Mouse (Mus musculus) stomach, embryonic 15.5 days (tissue): ENCODE measurements around the gene Adamts20. TPM values are rescaled to one million over a fixed set of nuclear protein-coding genes. Genes with fewer than 3 reads are reported as not detected.
"Not testable (repeated sequence)": the region's sequence is repeated elsewhere in the genome, so short reads cannot be mapped to it uniquely, and the experiment has no call there.

Experiments used
- ATAC-seq: fragments of 200-750 bp; cut with Nextera tagmentation; 2 replicates; pipeline ENCODE4 v1.8.0; 2017; ENCODE audit warnings: low read depth, moderate number of reproducible peaks, moderate TSS enrichment; ENCODE audit not compliant: insufficient read depth, low FRiP score
- H3K27ac ChIP-seq: fragments of 300-500 bp; sonication (generic); 2 replicates; pipeline ENCODE4 v1.5.1; 2015; ENCODE audit warnings: mild to moderate bottlenecking, inconsistent platforms
- H3K27me3 ChIP-seq: fragments of 300-500 bp; sonication (generic); replicated peaks from 2 replicates; pipeline ENCODE4 v1.6.1; 2015; ENCODE audit warnings: inconsistent platforms
- H3K36me3 ChIP-seq: fragments of 300-500 bp; sonication (generic); 2 replicates; pipeline ENCODE4 v1.6.1; 2015; ENCODE audit warnings: inconsistent platforms
- H3K4me1 ChIP-seq: fragments of 300-500 bp; sonication (generic); 2 replicates; pipeline ENCODE4 v1.6.1; 2015; ENCODE audit warnings: inconsistent platforms
- H3K4me2 ChIP-seq: fragments of 300-500 bp; sonication (generic); 2 replicates; pipeline ENCODE4 v1.6.1; 2015; ENCODE audit warnings: mild to moderate bottlenecking, inconsistent platforms
- H3K4me3 ChIP-seq: fragments of 300-500 bp; sonication (generic); replicated peaks from 2 replicates; pipeline ENCODE4 v1.5.1; 2015; ENCODE audit warnings: inconsistent platforms
- H3K9ac ChIP-seq: fragments of 300-500 bp; sonication (generic); 2 replicates; pipeline ENCODE4 v1.6.1; 2015; ENCODE audit warnings: inconsistent platforms
- H3K9me3 ChIP-seq: fragments of 300-500 bp; sonication (generic); 2 replicates; pipeline ENCODE4 v1.6.1; 2016; ENCODE audit warnings: inconsistent platforms
- whole genome bisulfite sequencing: fragments of 180-500 bp; shearing (Covaris S2); methylation state at CpG from one replicate; pipeline ENCODE4 v1.1.7; 2015; 5-methylcytosine and 5-hydroxymethylcytosine counted together
- polyA plus RNA-seq: library from polyadenylated mRNA; unstranded; fragments of >200 nt; fragmentation: Nextera tagmentation; extraction: Ambion mirVana; gene quantifications from 2 replicates; pipeline ENCODE4 v1.2.1, GENCODE M21; 2015

Adamts20 gene
- 2.9 and 3.3 TPM in 2 replicates for polyA plus RNA-seq

DNA sequence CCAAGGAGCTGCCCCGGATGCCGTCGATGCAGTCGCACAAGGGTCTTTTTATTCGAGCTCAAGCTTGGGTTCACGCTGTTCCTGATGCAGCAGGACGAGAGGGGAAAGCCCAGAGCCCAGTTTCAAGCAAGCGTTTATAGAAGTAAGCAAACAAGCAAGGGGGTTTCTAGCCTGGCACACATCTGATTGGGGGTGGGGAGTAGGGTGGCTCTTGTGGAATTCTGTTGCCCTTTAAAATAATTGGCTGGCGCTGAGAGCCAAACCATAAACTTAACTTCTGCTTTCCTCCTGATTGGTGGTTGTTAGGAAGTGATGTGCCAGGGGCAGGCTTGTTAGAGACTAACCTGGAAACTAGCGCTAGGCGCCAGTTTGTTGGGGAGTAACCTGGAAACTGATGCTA is at the start of gene Adamts20:
Gene Adamts20, minus strand, starts transcription at position 101 of the 400 bp plus-strand sequence.
- WGBS = 83% methylated on average over 11 of the region's 11 CpGs
- Histone ChIP-seq H3K9me3 (no peaks in the 10 kb centered on the region), H3K4me2 (no peak within 1 kb of the TSS)

GRCm38 (mm10) chr15:94503451-94504215 is 38.4 kb upstream of the Adamts20 start:
- 0 out of 2 replicates have a peak, but pooled peaks cover 4% of the 10 kb centered on the region for H3K9me3 ChIP-seq
- no peak overlapping the region for H3K4me2 ChIP-seq
- no peak overlapping the region for H3K4me3 ChIP-seq
- WGBS = 76% methylated on average over 12 of the region's 12 CpGs
- ATAC-seq = no peak
- H3K4me1 ChIP-seq = no peaks in the 10 kb centered on the region
- no peaks in the 10 kb centered on the region for H3K36me3 ChIP-seq
- no peak overlapping the region for H3K9ac ChIP-seq
- no peak overlapping the region for H3K27ac ChIP-seq
- no peaks in the 10 kb centered on the region for H3K27me3 ChIP-seq

More for the DNA sequence above, at the start of gene Adamts20:
- Histone ChIP-seq H3K27ac (no peak within 1 kb of the TSS), H3K36me3 (no peaks in the 10 kb centered on the region), H3K27me3 (no peaks in the 10 kb centered on the region), H3K4me3 (no peak within 1 kb of the TSS), H3K9ac (no peak within 1 kb of the TSS), H3K4me1 (no peaks in the 10 kb centered on the region)
- no peak for ATAC-seq

DNA sequence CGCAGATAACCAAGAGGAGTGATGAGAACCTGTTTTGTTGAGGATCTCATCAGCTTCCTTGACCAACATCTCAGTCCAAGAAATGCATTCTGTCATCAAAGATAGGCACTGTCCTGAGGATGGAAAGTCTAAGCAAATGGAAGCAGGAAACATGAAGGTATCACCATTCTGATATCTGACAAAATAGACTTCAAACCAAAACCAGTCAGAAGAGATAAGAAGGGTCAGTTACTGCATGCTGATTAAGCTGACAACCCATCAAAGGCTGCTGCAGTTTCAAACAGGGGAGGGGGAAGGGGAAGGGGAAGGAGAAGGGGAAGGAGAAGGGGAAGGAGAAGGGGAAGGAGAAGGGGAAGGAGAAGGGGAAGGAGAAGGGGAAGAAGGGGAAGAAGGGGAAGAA is 34.0 kb upstream of the Adamts20 start:
- 0 out of 2 replicates have a peak, but pooled peaks cover 4% of the 10 kb centered on the region for H3K9me3 ChIP-seq
- no peaks in the 10 kb centered on the region for H3K4me1 ChIP-seq
- H3K27ac ChIP-seq = no peak overlapping the region
- H3K4me2 ChIP-seq = no peak overlapping the region
- no peaks in the 10 kb centered on the region for H3K27me3 ChIP-seq
- WGBS = 77% methylated on average over 1 of the region's 1 CpGs
- H3K4me3 ChIP-seq = no peak overlapping the region
- H3K36me3 ChIP-seq = no peaks in the 10 kb centered on the region
- no peak overlapping the region for H3K9ac ChIP-seq
- ATAC-seq = no peak

GRCm38 (mm10) chr15:94495936-94496335 is 30.7 kb upstream of the Adamts20 start:
- Histone ChIP-seq H3K27me3 (no peaks in the 10 kb centered on the region), H3K4me1 (no peaks in the 10 kb centered on the region)
- 80% methylated on average over 10 of the region's 10 CpGs for WGBS

GRCm38 (mm10) chr15:94494445-94494844 is 29.2 kb upstream of the Adamts20 start:
- Histone ChIP-seq H3K36me3 (no peaks in the 10 kb centered on the region), H3K4me1 (no peaks in the 10 kb centered on the region), H3K4me2 (no peak overlapping the region), H3K9me3 (no peaks in the 10 kb centered on the region), H3K27me3 (no peaks in the 10 kb centered on the region), H3K9ac (no peak overlapping the region), H3K27ac (no peak overlapping the region), H3K4me3 (no peak overlapping the region)
- no peak for ATAC-seq
- 96% methylated on average over 1 of the region's 1 CpGs for WGBS

More at GRCm38 (mm10) chr15:94495936-94496335, 30.7 kb upstream of the Adamts20 start:
- Histone ChIP-seq H3K4me2 (no peak overlapping the region), H3K9ac (no peak overlapping the region), H3K4me3 (no peak overlapping the region), H3K9me3 (no peaks in the 10 kb centered on the region), H3K27ac (no peak overlapping the region), H3K36me3 (no peaks in the 10 kb centered on the region)
- ATAC-seq = no peak

GRCm38 (mm10) chr15:94489433-94489832 is 24.2 kb upstream of the Adamts20 start:
- no peak overlapping the region for H3K9ac ChIP-seq
- H3K4me2 ChIP-seq = no peak overlapping the region
- ATAC-seq = no peak
- no peaks in the 10 kb centered on the region for H3K4me1 ChIP-seq
- no peaks in the 10 kb centered on the region for H3K27me3 ChIP-seq
- H3K9me3 ChIP-seq = no peaks in the 10 kb centered on the region
- no peaks in the 10 kb centered on the region for H3K36me3 ChIP-seq
- no peak overlapping the region for H3K27ac ChIP-seq
- WGBS = 75% methylated on average over 2 of the region's 2 CpGs
- no peak overlapping the region for H3K4me3 ChIP-seq

GRCm38 (mm10) chr15:94488028-94488427 is 22.8 kb upstream of the Adamts20 start:
- H3K36me3 ChIP-seq, H3K27ac ChIP-seq, H3K9me3 ChIP-seq, H3K4me1 ChIP-seq, H3K4me2 ChIP-seq, H3K27me3 ChIP-seq, H3K4me3 ChIP-seq, H3K9ac ChIP-seq, ATAC-seq: not testable (repeated sequence)
- 85% methylated on average over 2 of the region's 2 CpGs for WGBS

GRCm38 (mm10) chr15:94482555-94482954 is 17.3 kb upstream of the Adamts20 start:
- Histone ChIP-seq H3K4me3 (no peak overlapping the region), H3K9ac (no peak overlapping the region), H3K27me3 (no peaks in the 10 kb centered on the region), H3K9me3 (no peaks in the 10 kb centered on the region), H3K4me2 (no peak overlapping the region), H3K36me3 (no peaks in the 10 kb centered on the region), H3K4me1 (no peaks in the 10 kb centered on the region), H3K27ac (no peak overlapping the region)
- WGBS = 79% methylated on average over 2 of the region's 2 CpGs
- ATAC-seq = no peak

GRCm38 (mm10) chr15:94480792-94481191 is 15.6 kb upstream of the Adamts20 start:
- Histone ChIP-seq H3K27ac (no peak overlapping the region), H3K9ac (no peak overlapping the region), H3K4me1 (no peaks in the 10 kb centered on the region), H3K9me3 (no peaks in the 10 kb centered on the region), H3K4me3 (no peak overlapping the region), H3K27me3 (no peaks in the 10 kb centered on the region), H3K4me2 (no peak overlapping the region), H3K36me3 (no peaks in the 10 kb centered on the region)
- 84% methylated on average over 4 of the region's 4 CpGs for WGBS
- no peak for ATAC-seq

- ATAC-seq = no peak
- H3K36me3 ChIP-seq = no peaks in the 10 kb centered on the region
- no peak overlapping the region for H3K9ac ChIP-seq
- no peak overlapping the region for H3K27ac ChIP-seq
- no peaks in the 10 kb centered on the region for H3K4me1 ChIP-seq
- H3K4me3 ChIP-seq = no peak overlapping the region
- no peaks in the 10 kb centered on the region for H3K27me3 ChIP-seq
- H3K4me2 ChIP-seq = no peak overlapping the region
- H3K9me3 ChIP-seq = no peaks in the 10 kb centered on the region
- WGBS = 74% methylated on average over 5 of the region's 5 CpGs
These were observed 15.0 kb upstream of the Adamts20 start for GRCm38 (mm10) chr15:94480248-94480647.

DNA sequence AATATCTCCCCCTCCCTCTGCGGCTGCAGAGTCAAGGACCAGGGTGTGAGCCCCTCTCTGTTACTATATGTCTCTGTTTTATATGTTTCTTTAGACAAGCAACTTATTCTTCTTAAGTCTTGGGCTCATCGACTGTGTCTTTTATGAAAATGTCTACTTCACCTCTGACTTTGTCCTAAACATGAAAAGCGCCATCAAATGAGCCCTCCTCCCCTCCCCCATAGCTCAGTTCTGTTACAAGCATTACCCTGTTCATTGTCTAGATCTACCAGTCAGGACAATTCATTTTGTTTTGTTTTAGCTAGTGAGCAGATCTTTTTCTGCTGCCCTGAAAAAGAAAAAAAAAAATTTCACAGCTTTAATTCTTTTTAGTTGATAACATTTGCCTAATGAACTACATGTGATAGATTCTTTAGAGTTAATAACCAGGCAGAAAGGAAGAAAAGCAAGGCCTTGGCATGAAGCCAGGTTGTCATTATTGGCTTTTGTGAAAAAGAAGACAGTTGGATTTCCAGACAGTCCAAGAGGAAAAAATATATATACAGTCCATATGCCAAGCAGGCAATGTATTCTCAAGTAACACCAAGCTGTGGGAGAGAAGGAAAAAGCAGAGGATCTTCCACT is 14.4 kb upstream of the Adamts20 start:
- H3K9me3 ChIP-seq = no peaks in the 10 kb centered on the region
- no peak overlapping the region for H3K9ac ChIP-seq
- H3K4me2 ChIP-seq = no peak overlapping the region
- WGBS = 75% methylated on average over 3 of the region's 3 CpGs
- no peaks in the 10 kb centered on the region for H3K36me3 ChIP-seq
- H3K27me3 ChIP-seq = no peaks in the 10 kb centered on the region
- no peak overlapping the region for H3K27ac ChIP-seq
- no peak for ATAC-seq
- H3K4me3 ChIP-seq = no peak overlapping the region
- H3K4me1 ChIP-seq = no peaks in the 10 kb centered on the region

DNA sequence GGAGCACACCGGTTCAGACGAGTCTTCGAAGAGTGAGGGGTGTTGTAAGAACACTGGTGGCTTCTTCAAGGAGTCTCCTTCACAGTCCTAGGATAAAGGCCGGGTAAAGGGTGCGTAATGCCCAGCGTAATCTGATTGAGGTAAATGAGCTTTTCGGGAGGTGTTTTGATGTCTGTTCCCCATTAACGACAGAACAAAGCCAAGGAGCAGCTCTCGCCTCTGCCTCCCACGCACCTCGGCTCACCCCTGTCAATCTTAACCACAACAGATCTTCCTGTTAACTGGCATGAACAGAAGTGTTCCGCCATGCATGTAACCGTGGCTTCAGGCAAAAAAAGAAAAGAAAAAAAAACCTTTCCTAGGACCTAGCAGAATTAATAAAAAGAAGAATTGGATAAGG is 13.5 kb upstream of the Adamts20 start:
- ATAC-seq = no peak
- H3K4me1 ChIP-seq = no peaks in the 10 kb centered on the region
- H3K4me3 ChIP-seq = no peak overlapping the region
- no peak overlapping the region for H3K9ac ChIP-seq
- H3K36me3 ChIP-seq = no peaks in the 10 kb centered on the region
- no peak overlapping the region for H3K4me2 ChIP-seq
- no peaks in the 10 kb centered on the region for H3K9me3 ChIP-seq
- no peaks in the 10 kb centered on the region for H3K27me3 ChIP-seq
- 47% methylated on average over 13 of the region's 13 CpGs for WGBS
- H3K27ac ChIP-seq = no peak overlapping the region
